Mouse (Mus musculus): ENCODE results near the gene Prr14l. TPM values are rescaled to one million over a fixed set of nuclear protein-coding genes. Genes with fewer than 3 reads are reported as not detected.
"Not testable (repeated sequence)": the region's sequence is repeated elsewhere in the genome, so short reads cannot be mapped to it uniquely, and the experiment has no call there.

Prr14l gene
- total and polyA plus RNA-seq, 3 experiments: 3.4 to 6.3 (median 6.0) TPM

DNA sequence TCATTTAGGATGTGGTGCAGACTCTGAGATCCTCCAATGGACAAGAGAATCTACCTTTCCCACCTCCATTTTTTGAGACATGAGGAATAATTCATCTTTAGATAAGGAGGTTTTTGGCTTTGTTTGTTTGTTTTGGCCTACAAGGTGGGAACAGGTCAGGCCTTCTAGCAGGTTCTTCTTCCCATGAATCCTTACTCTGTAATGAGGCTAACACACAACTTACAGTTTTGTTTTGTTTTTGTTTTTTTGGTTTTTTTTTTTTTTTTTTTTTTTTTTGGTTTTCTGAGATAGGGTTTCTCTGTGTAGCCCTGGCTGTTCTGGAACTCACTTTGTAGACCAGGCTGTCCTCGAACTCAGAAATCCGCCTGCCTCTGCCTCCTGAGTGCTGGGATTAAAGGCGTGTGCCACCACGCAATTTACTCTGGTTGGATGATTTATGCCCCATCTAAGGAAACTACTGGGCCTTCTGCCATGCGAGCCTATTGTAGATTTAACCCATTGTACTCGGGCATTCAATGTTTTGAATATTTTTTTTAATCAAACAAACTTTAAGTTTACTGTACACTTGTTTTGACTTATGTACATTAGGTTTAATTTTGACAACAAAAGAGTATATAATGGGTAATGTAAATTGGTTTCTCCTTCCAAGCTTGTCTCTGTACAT is 8.5 kb upstream of the Prr14l start:
- Histone ChIP-seq H3K4me3 (peak overlapping the region; percentile 76), H3K27ac (peak overlapping the region; percentile 63), H3K27me3 (ENCODE audit: control insufficient read depth, insufficient read depth, low read length) (no peaks in the 10 kb centered on the region), H3K4me1 (ENCODE audit: control insufficient read depth, insufficient read depth, low read length) (peaks cover 3% of the 10 kb centered on the region; the same call in 1 of the 2 replicates), H3K36me3 (ENCODE audit: control insufficient read depth, insufficient read depth, low read length) (no peaks in the 10 kb centered on the region; the same call in 1 of the 2 replicates), H3K9ac (ENCODE audit: low read depth, low read length) (no peak overlapping the region), H3K79me2 (replicated peaks; ENCODE audit: control insufficient read depth, insufficient read depth, low read length) (no peaks in the 10 kb centered on the region)
- intact Hi-C loops (cut with DNase I): loop anchor here (5.0 to 10.0 kb wide), 2 partner anchors 150 to 512 kb away; partner anchors contain the start of gene Uvssa
- WGBS: 56% methylated on average over 6 of the region's 6 CpGs
- TF ChIP-seq POLR2A (IDR thresholded peaks at IDR 0.05; ENCODE audit: insufficient read depth, low read depth, low read length): no peak
- TF ChIP-seq EP300 (IDR thresholded peaks at IDR 0.05; ENCODE audit: insufficient read depth, low read depth, low read length): no peak
- TF ChIP-seq CTCF (IDR thresholded peaks at IDR 0.05): no peak
- no peak for DNase-seq

DNA sequence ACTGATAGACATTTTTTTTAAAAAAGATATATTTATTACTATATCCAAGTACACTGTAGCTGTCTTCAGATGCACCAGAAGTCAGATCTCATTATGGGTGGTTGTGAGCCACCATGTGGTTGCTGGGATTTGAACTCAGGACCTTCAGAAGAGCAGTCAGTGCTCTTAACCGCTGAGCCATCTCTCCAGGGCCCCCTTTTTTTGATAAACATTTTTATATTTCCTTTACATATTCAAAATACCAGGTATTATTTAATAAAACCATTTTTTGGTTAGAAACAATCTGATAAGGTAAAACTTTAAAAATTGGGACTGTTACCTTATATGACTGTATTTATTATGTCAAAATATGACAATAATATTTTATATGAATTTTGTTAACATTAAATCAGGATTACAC is 7.0 kb upstream of the Prr14l start:
- H3K36me3 ChIP-seq (ENCODE audit: control insufficient read depth, insufficient read depth, low read length): no peaks in the 10 kb centered on the region; the same call in 1 of the 2 replicates
- no peak overlapping the region for H3K27ac ChIP-seq
- TF ChIP-seq EP300 (IDR thresholded peaks at IDR 0.05; ENCODE audit: insufficient read depth, low read depth, low read length): no peak
- TF ChIP-seq POLR2A (IDR thresholded peaks at IDR 0.05; ENCODE audit: insufficient read depth, low read depth, low read length): no peak
- TF ChIP-seq CTCF (IDR thresholded peaks at IDR 0.05): no peak
- DNase-seq: no peak
- H3K79me2 ChIP-seq (replicated peaks; ENCODE audit: control insufficient read depth, insufficient read depth, low read length): no peaks in the 10 kb centered on the region
- WGBS: 86% methylated on average over 1 of the region's 1 CpGs
- H3K27me3 ChIP-seq (ENCODE audit: control insufficient read depth, insufficient read depth, low read length): no peaks in the 10 kb centered on the region
- H3K4me3 ChIP-seq: no peak overlapping the region
- intact Hi-C loops (cut with DNase I): loop anchor here (5.0 to 10.0 kb wide), 2 partner anchors 149 to 514 kb away; partner anchors contain the start of gene Uvssa
- H3K9ac ChIP-seq (ENCODE audit: low read depth, low read length): no peak overlapping the region
- peaks cover 3% of the 10 kb centered on the region; the same call in 1 of the 2 replicates for H3K4me1 ChIP-seq (ENCODE audit: control insufficient read depth, insufficient read depth, low read length)

DNA sequence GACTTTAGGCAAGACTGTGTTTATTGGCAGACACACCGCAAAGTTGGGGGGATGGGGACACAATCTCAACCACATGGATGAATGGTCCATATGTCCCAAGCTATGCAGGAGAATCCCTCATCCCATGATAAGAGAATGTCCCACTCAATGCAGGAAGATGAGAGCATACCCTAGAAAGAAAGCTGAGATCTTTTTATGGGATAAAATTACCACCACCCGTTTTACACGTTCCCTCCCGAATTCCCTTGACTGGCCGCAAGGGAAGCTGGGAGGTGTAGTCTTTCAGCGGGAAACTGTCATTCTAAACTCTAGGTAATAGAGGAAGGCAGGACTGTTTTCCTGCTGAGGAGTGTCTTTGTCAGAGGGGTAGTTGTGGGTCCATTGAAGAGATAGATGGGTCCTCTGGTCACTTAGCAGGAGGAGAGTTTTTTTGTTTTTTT is 3.7 kb upstream of the Prr14l start:
- peak; percentile 39 to 40 for DNase-seq
- intact Hi-C loops (cut with DNase I): loop anchor here (10.0 kb wide), 1 partner anchor 243 kb away; the partner anchor contains the start of gene Yes1
- Histone ChIP-seq H3K36me3 (ENCODE audit: control insufficient read depth, insufficient read depth, low read length) (peaks cover 5% of the 10 kb centered on the region), H3K4me3 (peak overlapping the region; percentile 64), H3K9ac (ENCODE audit: low read depth, low read length) (peak overlapping the region; percentile 65; the same call in 1 of the 2 replicates), H3K27me3 (ENCODE audit: control insufficient read depth, insufficient read depth, low read length) (no peaks in the 10 kb centered on the region), H3K27ac (peak overlapping the region; percentile 46), H3K79me2 (replicated peaks; ENCODE audit: control insufficient read depth, insufficient read depth, low read length) (peaks cover 3% of the 10 kb centered on the region; the same call in 1 of the 2 replicates), H3K4me1 (ENCODE audit: control insufficient read depth, insufficient read depth, low read length) (peaks cover 1% of the 10 kb centered on the region)
- 3% methylated on average over 6 of the region's 6 CpGs for WGBS
- TF ChIP-seq CTCF (IDR thresholded peaks at IDR 0.05): peak; percentile 56
- TF ChIP-seq EP300 (IDR thresholded peaks at IDR 0.05; ENCODE audit: insufficient read depth, low read depth, low read length): no peak

DNA sequence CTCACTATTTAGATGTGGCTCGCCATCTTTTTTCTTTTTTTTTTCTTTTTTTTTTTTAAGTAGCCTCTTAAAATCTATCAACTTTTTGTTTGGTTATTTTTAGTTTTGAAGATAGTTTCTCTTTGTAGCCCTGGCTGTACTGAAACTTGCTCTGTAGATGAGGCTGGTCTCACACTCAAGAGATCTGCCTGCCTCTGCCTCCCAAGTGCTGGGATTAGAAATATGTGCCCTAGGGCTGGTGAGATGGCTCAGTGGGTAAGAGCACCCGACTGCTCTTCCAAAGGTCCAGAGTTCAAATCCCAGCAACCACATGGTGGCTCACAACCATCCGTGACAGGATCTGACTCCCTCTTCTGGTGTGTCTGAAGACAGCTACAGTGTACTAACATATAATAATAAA is 1.2 kb upstream of the Prr14l start:
- not testable (repeated sequence) for H3K79me2 ChIP-seq (replicated peaks; ENCODE audit: control insufficient read depth, insufficient read depth, low read length); DNase-seq; H3K4me3 ChIP-seq; H3K27me3 ChIP-seq (ENCODE audit: control insufficient read depth, insufficient read depth, low read length); H3K9ac ChIP-seq (ENCODE audit: low read depth, low read length); H3K27ac ChIP-seq; H3K4me1 ChIP-seq (ENCODE audit: control insufficient read depth, insufficient read depth, low read length)
- 97% methylated on average over 3 of the region's 3 CpGs for WGBS
- intact Hi-C loops (cut with DNase I): loop anchor here (10.0 kb wide), 1 partner anchor 240 kb away; the partner anchor contains the start of gene Yes1
- peaks cover 12% of the 10 kb centered on the region for H3K36me3 ChIP-seq (ENCODE audit: control insufficient read depth, insufficient read depth, low read length)

DNA sequence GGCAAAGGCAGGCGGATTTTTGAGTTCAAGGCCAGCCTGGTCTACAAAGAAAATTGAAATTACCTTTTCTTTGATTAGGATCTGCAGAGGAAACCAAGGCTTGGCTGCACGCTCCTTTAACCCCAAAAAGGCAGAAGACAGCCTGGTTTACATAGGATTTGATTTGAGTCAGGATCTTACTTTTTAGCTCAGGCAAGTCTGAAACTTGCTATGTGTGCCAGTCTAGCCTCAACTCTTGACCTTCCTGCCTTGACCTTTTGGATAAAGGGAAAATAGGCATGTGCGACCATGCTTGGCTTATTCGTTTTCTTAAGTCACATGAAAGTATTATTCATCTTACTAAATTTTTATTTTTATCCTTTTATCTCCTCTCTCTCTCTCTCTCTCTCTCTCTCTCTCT is 762 bp upstream of the Prr14l start:
- Histone ChIP-seq H3K27ac (peak overlapping the region; percentile 47), H3K9ac (ENCODE audit: low read depth, low read length) (no peak overlapping the region), H3K36me3 (ENCODE audit: control insufficient read depth, insufficient read depth, low read length) (peaks cover 12% of the 10 kb centered on the region), H3K79me2 (replicated peaks; ENCODE audit: control insufficient read depth, insufficient read depth, low read length) (peaks cover 5% of the 10 kb centered on the region; the same call in 1 of the 2 replicates), H3K4me1 (ENCODE audit: control insufficient read depth, insufficient read depth, low read length) (peaks cover 3% of the 10 kb centered on the region), H3K27me3 (ENCODE audit: control insufficient read depth, insufficient read depth, low read length) (no peaks in the 10 kb centered on the region), H3K4me3 (no peak overlapping the region)
- TF ChIP-seq EP300 (IDR thresholded peaks at IDR 0.05; ENCODE audit: insufficient read depth, low read depth, low read length): no peak
- no peak for TF ChIP-seq POLR2A (IDR thresholded peaks at IDR 0.05; ENCODE audit: insufficient read depth, low read depth, low read length)
- TF ChIP-seq CTCF (IDR thresholded peaks at IDR 0.05): no peak
- no peak for DNase-seq
- WGBS: 83% methylated on average over 4 of the region's 4 CpGs
- intact Hi-C loops (cut with DNase I): loop anchor here (5.0 to 10.0 kb wide), 3 partner anchors 68 to 1613 kb away; partner anchors contain the start of genes Gm9970, Nrbp1, Pisd and Yes1

DNA sequence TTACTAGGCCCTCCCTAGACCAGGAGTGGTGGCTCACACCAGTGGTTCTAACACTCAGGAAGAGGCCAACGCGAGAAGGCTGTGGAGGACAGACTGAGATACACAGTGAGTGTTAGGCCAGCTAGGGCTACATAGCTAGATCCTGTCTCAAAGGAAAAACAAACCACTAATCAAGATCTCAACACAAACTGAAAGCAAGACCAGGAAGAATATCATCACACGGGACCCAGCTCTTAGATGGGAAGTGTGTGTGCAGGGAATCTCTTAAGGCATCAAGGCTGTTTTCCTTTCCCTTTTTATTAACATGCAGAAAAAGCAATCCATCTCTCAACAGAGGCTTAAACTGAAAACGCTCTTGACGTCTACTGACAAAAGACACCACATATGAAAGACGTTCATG is 2.0 kb downstream of the Prr14l start:
- no peak for DNase-seq
- H3K36me3 ChIP-seq (ENCODE audit: control insufficient read depth, insufficient read depth, low read length): peaks cover 12% of the 10 kb centered on the region
- TF ChIP-seq EP300 (IDR thresholded peaks at IDR 0.05; ENCODE audit: insufficient read depth, low read depth, low read length) (no peak), CTCF (IDR thresholded peaks at IDR 0.05) (no peak)
- 23% methylated on average over 6 of the region's 6 CpGs for WGBS
- no peaks in the 10 kb centered on the region for H3K27me3 ChIP-seq (ENCODE audit: control insufficient read depth, insufficient read depth, low read length)
- peaks cover 3% of the 10 kb centered on the region for H3K4me1 ChIP-seq (ENCODE audit: control insufficient read depth, insufficient read depth, low read length)
- peak overlapping the region; percentile 47; the same call in 1 of the 2 replicates for H3K9ac ChIP-seq (ENCODE audit: low read depth, low read length)
- peaks cover 11% of the 10 kb centered on the region; the same call in 1 of the 2 replicates for H3K79me2 ChIP-seq (replicated peaks; ENCODE audit: control insufficient read depth, insufficient read depth, low read length)
- intact Hi-C loops (cut with DNase I): loop anchor here (5.0 to 10.0 kb wide), 3 partner anchors 65 to 1610 kb away; partner anchors contain the start of genes Gm9970, Nrbp1, Pisd and Yes1
- no peak overlapping the region for H3K4me3 ChIP-seq
- H3K27ac ChIP-seq: no peak overlapping the region

DNA sequence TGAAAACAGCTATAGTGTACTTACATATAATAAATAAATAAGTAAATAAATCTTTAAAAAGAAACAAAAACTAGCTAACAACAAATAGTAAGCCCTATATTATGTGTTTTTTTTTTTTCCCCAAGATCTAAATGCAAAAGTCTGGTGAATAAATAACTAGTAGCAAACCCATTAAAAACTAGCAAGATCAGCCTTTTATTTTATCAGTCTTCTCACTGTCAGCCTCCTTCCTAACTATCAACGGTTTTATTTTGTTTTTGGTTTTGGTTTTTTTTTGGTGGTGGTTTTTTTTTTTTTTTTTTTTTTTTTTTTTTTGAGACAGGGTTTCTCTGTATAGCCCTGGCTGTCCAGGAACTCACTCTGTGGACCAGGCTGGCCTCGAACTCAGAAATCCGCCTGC is 4.5 kb downstream of the Prr14l start:
- H3K27ac ChIP-seq; H3K4me1 ChIP-seq (ENCODE audit: control insufficient read depth, insufficient read depth, low read length); H3K27me3 ChIP-seq (ENCODE audit: control insufficient read depth, insufficient read depth, low read length); intact Hi-C loops (cut with DNase I); DNase-seq; H3K9ac ChIP-seq (ENCODE audit: low read depth, low read length); H3K4me3 ChIP-seq: not testable (repeated sequence)
- Histone ChIP-seq H3K79me2 (replicated peaks; ENCODE audit: control insufficient read depth, insufficient read depth, low read length) (peaks cover 12% of the 10 kb centered on the region; the same call in 1 of the 2 replicates), H3K36me3 (ENCODE audit: control insufficient read depth, insufficient read depth, low read length) (peaks cover 12% of the 10 kb centered on the region)
- 90% methylated on average over 3 of the region's 3 CpGs for WGBS
